Mouse (Mus musculus): ENCODE measurements around the gene Pon1.

GRCm38 (mm10) chr6:5186229-5186950, 7.4 kb downstream of the Pon1 start:
- no peak for TF ChIP-seq POLR2A (IDR thresholded peaks at IDR 0.05; ENCODE audit: low read depth, low read length)
- no peak for TF ChIP-seq CTCF (IDR thresholded peaks at IDR 0.05; ENCODE audit: extremely low read depth, insufficient read length, insufficient replicate concordance, low read depth, low read length)
